ENCODE assay signal across 8 mouse cellular contexts in the genomic region with DNA sequence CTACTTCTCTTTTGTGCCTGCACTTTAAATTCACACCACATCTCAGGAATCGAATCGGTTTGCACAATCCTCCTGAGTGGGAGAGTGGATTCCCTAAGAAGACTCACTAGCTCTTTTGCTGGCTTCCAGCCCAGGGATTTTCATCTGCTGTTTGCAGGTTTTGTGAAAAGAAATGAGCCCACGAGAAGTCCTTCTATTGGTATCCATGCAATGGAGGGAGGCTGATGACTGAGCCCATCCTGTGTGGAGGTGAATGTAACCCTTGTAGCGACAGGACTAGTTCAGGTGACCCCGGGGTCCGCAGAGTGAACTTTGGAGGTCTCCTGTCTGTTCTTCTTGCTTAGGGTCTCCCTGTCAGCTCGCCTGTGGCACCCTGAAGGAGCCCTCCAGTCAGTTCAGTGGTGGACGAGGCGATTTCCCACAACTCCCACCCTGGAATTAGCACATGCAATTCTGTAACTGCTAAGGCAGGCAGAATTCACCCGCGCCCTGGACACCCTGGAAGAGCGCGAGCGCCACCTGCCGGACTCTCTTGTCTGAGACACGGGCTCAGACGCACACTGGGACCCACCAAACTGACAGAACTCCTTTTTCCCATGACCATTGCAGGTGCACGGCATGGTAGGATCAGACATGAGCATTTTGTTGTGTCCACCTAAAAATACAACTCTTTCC.
A peak's percentile ranks its signal among the peaks of the same experiment; 100 is the strongest.
DNase-seq lines count a peak whose midpoint lies in the region; ATAC-seq lines count a peak whose summit lies in the region.

No protein-coding gene starts in this region.

- 29% methylated on average over 18 of the region's 18 CpGs for WGBS in embryonic facial prominence, embryonic 11.5 days
- 32% methylated on average over 18 of the region's 18 CpGs for WGBS in heart, embryonic 10.5 days
- WGBS in liver, embryonic 11.5 days, result 27% methylated on average over 18 of the region's 18 CpGs
- WGBS in neural tube, embryonic 15.5 days, result 30% methylated on average over 18 of the region's 18 CpGs

- H3K9me3 ChIP-seq in embryonic facial prominence, embryonic 11.5 days (replicated peaks; ENCODE audit: control insufficient read depth, low read length), result no peaks in the 10 kb centered on the region
- peaks cover 4% of the 10 kb centered on the region; the same call in 1 of the 2 replicates for H3K9me3 ChIP-seq in heart, embryonic 10.5 days
- H3K9me3 ChIP-seq in liver, embryonic 11.5 days (ENCODE audit: control insufficient read depth, low read length), result no peaks in the 10 kb centered on the region
- no peaks in the 10 kb centered on the region for H3K9me3 ChIP-seq in neural tube, embryonic 15.5 days (replicated peaks)

- no peak overlapping the region for H3K4me2 ChIP-seq in embryonic facial prominence, embryonic 11.5 days (ENCODE audit: low read depth, low read length)
- no peak overlapping the region for H3K4me2 ChIP-seq in liver, embryonic 11.5 days
- H3K4me2 ChIP-seq in neural tube, embryonic 15.5 days, result no peak overlapping the region

- H3K4me3 ChIP-seq in embryonic facial prominence, embryonic 11.5 days (ENCODE audit: low read depth, low read length), result no peak overlapping the region
- no peak overlapping the region for H3K4me3 ChIP-seq in heart, embryonic 10.5 days
- no peak overlapping the region for H3K4me3 ChIP-seq in liver, embryonic 11.5 days (ENCODE audit: low read depth, low read length)
- no peak overlapping the region for H3K4me3 ChIP-seq in neural tube, embryonic 15.5 days (replicated peaks)

- H3K27me3 ChIP-seq in embryonic facial prominence, embryonic 11.5 days (ENCODE audit: control insufficient read depth, insufficient read depth, low read length), result no peaks in the 10 kb centered on the region
- H3K27me3 ChIP-seq in heart, embryonic 10.5 days (ENCODE audit: insufficient read depth, poor library complexity, severe bottlenecking), result no peaks in the 10 kb centered on the region
- no peaks in the 10 kb centered on the region for H3K27me3 ChIP-seq in liver, embryonic 11.5 days (replicated peaks; ENCODE audit: control insufficient read depth, insufficient read depth, low read length)
- H3K27me3 ChIP-seq in neural tube, embryonic 15.5 days (replicated peaks), result no peaks in the 10 kb centered on the region

- peak; percentile 82; the same call in 1 of the 2 replicates for ATAC-seq in embryonic facial prominence, embryonic 11.5 days (replicated peaks; ENCODE audit: insufficient number of reproducible peaks, low FRiP score, low TSS enrichment, low read depth)
- no peak for ATAC-seq in liver, embryonic 11.5 days (replicated peaks; ENCODE audit: low FRiP score)
- ATAC-seq in neural tube, embryonic 15.5 days (ENCODE audit: low FRiP score), result peak; percentile 84

- H3K9ac ChIP-seq in embryonic facial prominence, embryonic 11.5 days (replicated peaks; ENCODE audit: low read length), result no peak overlapping the region
- H3K9ac ChIP-seq in liver, embryonic 11.5 days (ENCODE audit: low read depth, low read length), result no peak overlapping the region
- no peak overlapping the region; the same call in 1 of the 2 replicates for H3K9ac ChIP-seq in neural tube, embryonic 15.5 days (replicated peaks)

- no peaks in the 10 kb centered on the region for H3K36me3 ChIP-seq in embryonic facial prominence, embryonic 11.5 days (replicated peaks; ENCODE audit: control insufficient read depth, insufficient read depth, low read depth, low read length)
- no peaks in the 10 kb centered on the region for H3K36me3 ChIP-seq in heart, embryonic 10.5 days
- no peaks in the 10 kb centered on the region for H3K36me3 ChIP-seq in liver, embryonic 11.5 days (ENCODE audit: control insufficient read depth, insufficient read depth, low read length)
- H3K36me3 ChIP-seq in neural tube, embryonic 15.5 days, result no peaks in the 10 kb centered on the region

- H3K4me1 ChIP-seq in embryonic facial prominence, embryonic 11.5 days (ENCODE audit: control insufficient read depth, insufficient read depth, low read length), result no peaks in the 10 kb centered on the region
- no peaks in the 10 kb centered on the region for H3K4me1 ChIP-seq in heart, embryonic 10.5 days
- H3K4me1 ChIP-seq in liver, embryonic 11.5 days (replicated peaks; ENCODE audit: control insufficient read depth, insufficient read depth, low read length), result no peaks in the 10 kb centered on the region
- 0 out of 2 replicates have a peak, but pooled peaks cover 3% of the 10 kb centered on the region for H3K4me1 ChIP-seq in neural tube, embryonic 15.5 days

- peak; percentile 81 for DNase-seq in 3T3-L1 (ENCODE audit: low read depth, low spot score)
- DNase-seq in adrenal gland, adult 18-20 months (ENCODE audit: low spot score in 2 of 2), result peak; percentile 64 to 72
- peak; percentile 90 for DNase-seq in embryonic facial prominence, embryonic 11.5 days (ENCODE audit: low spot score)
- peak; percentile 83 for DNase-seq in heart, embryonic 10.5 days (ENCODE audit: low spot score)
- DNase-seq in kidney, postnatal 14 days, result peak; percentile 70
- peak; percentile 59 for DNase-seq in liver, embryonic 11.5 days (ENCODE audit: low spot score)
- peak; percentile 78 for DNase-seq in thymus, postnatal 4 days

- H3K27ac ChIP-seq in embryonic facial prominence, embryonic 11.5 days (replicated peaks; ENCODE audit: low read depth, low read length), result no peak overlapping the region
- no peak overlapping the region for H3K27ac ChIP-seq in heart, embryonic 10.5 days
- H3K27ac ChIP-seq in liver, embryonic 11.5 days (ENCODE audit: low read depth, low read length), result no peak overlapping the region
- H3K27ac ChIP-seq in neural tube, embryonic 15.5 days (replicated peaks), result no peak overlapping the region
